Mouse (Mus musculus) bone marrow macrophage, adult 2 months (primary cell): ENCODE data around the gene Apobr. TPM values are rescaled to one million over a fixed set of nuclear protein-coding genes. Genes with fewer than 3 reads are reported as not detected.

Source experiments
- H3K27ac ChIP-seq: 2 replicates; pipeline ENCODE4 v1.5.1; 2012; ENCODE audit warnings: low read depth, low read length; ENCODE audit not compliant: insufficient read depth
- H3K4me1 ChIP-seq: 2 replicates; pipeline ENCODE4 v1.6.1; 2012; ENCODE audit warnings: low read length; ENCODE audit not compliant: control insufficient read depth, insufficient read depth
- H3K4me3 ChIP-seq: 2 replicates; pipeline ENCODE4 v1.5.1; 2012; ENCODE audit warnings: mild to moderate bottlenecking, low read length, moderate library complexity; ENCODE audit not compliant: insufficient read depth
- CTCF ChIP-seq: IDR thresholded peaks from 2 replicates; pipeline ENCODE4 v1.5.1; 2012; ENCODE audit warnings: low read depth, mild to moderate bottlenecking, low read length, moderate library complexity
- POLR2A ChIP-seq: IDR thresholded peaks from 2 replicates; pipeline ENCODE4 v1.6.1; 2012; ENCODE audit warnings: mild to moderate bottlenecking, low read depth, low read length, borderline replicate concordance
- polyA plus RNA-seq: library from polyadenylated mRNA; stranded (reverse); fragments of >200 nt; gene quantifications from 2 replicates; pipeline ENCODE4 v1.2.4, GENCODE M21; 2012; ENCODE audit not compliant: missing spikeins, insufficient read depth, insufficient read length

Apobr gene
- polyA plus RNA-seq, 1 experiment: 84.3 TPM

- H3K4me3 ChIP-seq: no peak overlapping the region
- no peak overlapping the region for H3K27ac ChIP-seq
- peaks cover 3% of the 10 kb centered on the region for H3K4me1 ChIP-seq
- TF ChIP-seq CTCF (no peak), POLR2A (no peak)
Observed at GRCm38 (mm10) chr7:126635375-126635774, 50.6 kb downstream of the Apobr start.

DNA sequence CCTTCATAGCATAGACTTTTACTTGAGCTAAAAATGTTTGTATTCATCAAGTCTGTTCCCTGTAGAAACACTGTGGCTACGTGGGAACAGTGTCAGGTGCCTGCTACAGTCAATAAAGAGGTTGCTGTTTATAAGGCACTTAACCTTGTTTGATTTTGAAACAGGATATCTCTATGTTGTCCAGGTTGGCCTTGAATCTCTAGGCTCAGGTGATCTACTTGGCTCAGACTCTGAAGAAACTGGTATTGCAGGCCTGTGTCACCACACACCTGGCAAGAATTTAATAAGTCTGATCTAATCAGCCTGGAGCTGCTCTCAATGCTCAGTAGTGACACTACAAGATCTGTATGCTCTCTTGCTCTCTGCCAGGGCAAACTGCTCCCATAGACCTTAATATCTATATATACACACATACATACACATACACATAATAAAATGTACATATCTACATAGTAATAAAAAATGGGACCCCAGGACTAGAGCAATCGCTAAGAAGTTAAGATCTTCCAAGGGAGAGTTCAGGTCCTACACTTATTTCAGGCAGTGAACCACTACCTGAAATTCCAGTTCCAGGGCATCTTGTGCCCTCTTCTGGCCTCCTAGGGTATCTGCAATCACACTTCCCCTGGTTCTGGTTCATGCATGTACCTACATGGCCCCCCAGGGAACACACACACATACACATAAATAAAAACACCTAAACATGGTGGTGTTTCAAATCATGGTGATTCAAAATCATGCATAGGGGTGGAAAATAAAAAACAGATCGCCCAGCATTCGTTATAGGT lies 52.2 kb downstream of the Apobr start:
- no peak overlapping the region for H3K4me3 ChIP-seq
- no peak overlapping the region for H3K27ac ChIP-seq
- H3K4me1 ChIP-seq: no peaks in the 10 kb centered on the region
- no peak for TF ChIP-seq POLR2A

Other genes starting within 250 kb of the Apobr start
- 2.5 and 3.2 TPM in 2 replicates for gene Lat, start 215.4 kb upstream of the Apobr start, polyA plus RNA-seq
- gene Spns1, start 207.5 kb upstream of the Apobr start, polyA plus RNA-seq: 41.1 and 41.8 TPM in 2 replicates
- 9.5 and 10.3 TPM in 2 replicates for gene Nfatc2ip, start 188.2 kb upstream of the Apobr start, polyA plus RNA-seq
- not detected in 2 replicates for gene Cd19, start 170.1 kb upstream of the Apobr start, polyA plus RNA-seq
- gene Rabep2, start 156.2 kb upstream of the Apobr start, polyA plus RNA-seq: 25.3 and 30.6 TPM in 2 replicates
- gene Atp2a1, start 121.8 kb upstream of the Apobr start, polyA plus RNA-seq: 0.25 and 1.4 TPM in 2 replicates
- gene Sh2b1, start 109.5 kb upstream of the Apobr start, polyA plus RNA-seq: 26.1 and 27.6 TPM in 2 replicates
- 39.7 and 41.0 TPM in 2 replicates for gene Tufm, start 97.6 kb upstream of the Apobr start, polyA plus RNA-seq
- gene Atxn2l, start 81.5 kb upstream of the Apobr start, polyA plus RNA-seq: 128 and 131 TPM in 2 replicates
- gene Eif3c, start 18.5 kb upstream of the Apobr start, polyA plus RNA-seq: 142 and 148 TPM in 2 replicates
- 219 and 238 TPM in 2 replicates for gene Cln3, start 875 bp downstream of the Apobr start, polyA plus RNA-seq
- gene Il27, start 10.0 kb downstream of the Apobr start, polyA plus RNA-seq: 2.9 and 3.3 TPM in 2 replicates
- 34.9 and 41.2 TPM in 2 replicates for gene Nupr1, start 45.9 kb downstream of the Apobr start, polyA plus RNA-seq
- gene Sgf29, start 64.4 kb downstream of the Apobr start, polyA plus RNA-seq: 28.6 and 31.7 TPM in 2 replicates
- gene Sult1a1, start 91.5 kb downstream of the Apobr start, polyA plus RNA-seq: 42.3 and 56.8 TPM in 2 replicates
- 62.1 and 63.7 TPM in 2 replicates for gene Bola2, start 110.5 kb downstream of the Apobr start, polyA plus RNA-seq
- 8.4 and 11.6 TPM in 2 replicates for gene Slx1b, start 110.8 kb downstream of the Apobr start, polyA plus RNA-seq
- gene Coro1a, start 122.8 kb downstream of the Apobr start, polyA plus RNA-seq: 622 and 668 TPM in 2 replicates
- gene Mapk3, start 174.7 kb downstream of the Apobr start, polyA plus RNA-seq: 331 and 390 TPM in 2 replicates
- gene Gdpd3, start 181.4 kb downstream of the Apobr start, polyA plus RNA-seq: 20.8 and 27.0 TPM in 2 replicates
- gene Ypel3, start 192.0 kb downstream of the Apobr start, polyA plus RNA-seq: 392 and 412 TPM in 2 replicates
- gene Tbx6, start 196.5 kb downstream of the Apobr start, polyA plus RNA-seq: 1.9 and 2.8 TPM in 2 replicates
- gene Ppp4c, start 207.6 kb downstream of the Apobr start, polyA plus RNA-seq: 153 and 164 TPM in 2 replicates
- gene Fam57b, start 212.7 kb downstream of the Apobr start, polyA plus RNA-seq: 0.74 and 0.85 TPM in 2 replicates
- gene 4930451I11Rik, start 246.7 kb downstream of the Apobr start, polyA plus RNA-seq: not detected in 2 replicates